Mouse (Mus musculus) embryonic fibroblast, embryonic 13.5 days (primary cell): ENCODE data around the gene Pip4k2c.

ENCODE experiments used
- CTCF ChIP-seq: IDR thresholded peaks from 2 replicates; pipeline ENCODE4 v1.5.1; 2011; ENCODE audit warnings: mild to moderate bottlenecking, control low read depth, low read length, moderate library complexity, borderline replicate concordance; ENCODE audit not compliant: insufficient read depth
- POLR2A ChIP-seq: IDR thresholded peaks from 2 replicates; pipeline ENCODE4 v1.6.1; 2011; ENCODE audit warnings: low read depth, mild to moderate bottlenecking, control low read depth, low read length, moderate library complexity

GRCm38 (mm10) chr10:127257790-127258189 is 46.4 kb upstream of the Pip4k2c start:
- TF ChIP-seq POLR2A (no peak), CTCF (no peak)
